Mouse (Mus musculus) heart, embryonic 14.5 days (tissue): ENCODE results near the gene Gm4303. TPM values are rescaled to one million over a fixed set of nuclear protein-coding genes. Genes with fewer than 3 reads are reported as not detected.
"Not testable (repeated sequence)": the region's sequence is repeated elsewhere in the genome, so short reads cannot be mapped to it uniquely, and the experiment has no call there.

ENCODE experiments used
- ATAC-seq: fragments of 200-750 bp; cut with Nextera tagmentation; 2 replicates; pipeline ENCODE4 v1.8.0; 2017; ENCODE audit warnings: low read depth, moderate TSS enrichment; ENCODE audit not compliant: insufficient number of reproducible peaks, insufficient read depth, low FRiP score
- H3K27ac ChIP-seq, 2 experiments: fragments of 200-500 bp in 1 of 2; fragments of 300-500 bp in 1 of 2; sonication (generic) in 1 of 2; replicated peaks in 1 of 2; 2 replicates each; pipeline ENCODE4 v1.5.1; 2012 to 2014; ENCODE audit warnings: low read depth in 2 of 2, low read length in 2 of 2, control low read depth in 1 of 2, mild to moderate bottlenecking in 1 of 2, mixed read lengths in 1 of 2; ENCODE audit not compliant: control insufficient read depth in 1 of 2, insufficient read depth in 1 of 2
- H3K27me3 ChIP-seq: fragments of 300-500 bp; sonication (generic); 2 replicates; pipeline ENCODE4 v1.6.1; 2014; ENCODE audit warnings: mild to moderate bottlenecking, low read length, control low read depth; ENCODE audit not compliant: control insufficient read depth, insufficient read depth
- H3K36me3 ChIP-seq: fragments of 300-500 bp; sonication (generic); 2 replicates; pipeline ENCODE4 v1.6.1; 2014; ENCODE audit warnings: mild to moderate bottlenecking, control low read depth, low read length, mixed read lengths; ENCODE audit not compliant: control insufficient read depth, insufficient read depth
- H3K4me1 ChIP-seq, 2 experiments: fragments of 200-500 bp in 1 of 2; fragments of 300-500 bp in 1 of 2; sonication (generic) in 1 of 2; 2 replicates each; pipeline ENCODE4 v1.6.1; 2012 to 2014; ENCODE audit warnings: low read length in 2 of 2, control low read depth in 1 of 2, mixed read lengths in 1 of 2; ENCODE audit not compliant: control insufficient read depth in 2 of 2, insufficient read depth in 2 of 2
- H3K4me2 ChIP-seq: fragments of 300-500 bp; sonication (generic); 2 replicates; pipeline ENCODE4 v1.6.1; 2014; ENCODE audit warnings: mild to moderate bottlenecking, low read length
- H3K4me3 ChIP-seq, 2 experiments: fragments of 200-500 bp in 1 of 2; fragments of 300-500 bp in 1 of 2; sonication (generic) in 1 of 2; 2 replicates each; pipeline ENCODE4 v1.5.1; 2012 to 2014; ENCODE audit warnings: low read length in 2 of 2, mild to moderate bottlenecking in 2 of 2, control low read depth in 1 of 2, low read depth in 1 of 2, moderate library complexity in 1 of 2; ENCODE audit not compliant: control insufficient read depth in 1 of 2, insufficient read depth in 1 of 2
- H3K9ac ChIP-seq: fragments of 300-500 bp; sonication (generic); 2 replicates; pipeline ENCODE4 v1.6.1; 2014; ENCODE audit warnings: mild to moderate bottlenecking, low read length
- H3K9me3 ChIP-seq: fragments of 300-500 bp; sonication (generic); 2 replicates; pipeline ENCODE4 v1.6.1; 2016; ENCODE audit warnings: low read length, control low read depth; ENCODE audit not compliant: control insufficient read depth
- WGBS: fragments of 180-500 bp; shearing (Covaris S2); extraction: QIAGEN DNeasy Blood & Tissue Kit; methylation state at CpG from one replicate; pipeline ENCODE4 v1.1.7; 2014; 5-methylcytosine and 5-hydroxymethylcytosine counted together
- polyA plus RNA-seq: library from polyadenylated mRNA; unstranded; fragments of >200 nt; fragmentation: Nextera tagmentation; extraction: Ambion mirVana; gene quantifications from 2 replicates; pipeline ENCODE4 v1.2.1, GENCODE M21; 2014

The Gm4303 gene
- polyA plus RNA-seq, 1 experiment from 2014 or later = not detected

GRCm38 (mm10) chr10:100382460-100382859 is 36.7 kb downstream of the Gm4303 start, which contains the start of gene Gm4312:
Gene Gm4312, minus strand, starts transcription at chr10:100382560.
- not testable (repeated sequence) for H3K4me1 ChIP-seq, H3K4me2 ChIP-seq, H3K9ac ChIP-seq, ATAC-seq, H3K27ac ChIP-seq, H3K36me3 ChIP-seq, H3K9me3 ChIP-seq, H3K27me3 ChIP-seq, H3K4me3 ChIP-seq
- WGBS = no CpG with 5 or more reads among the region's 2 CpGs

Other genes with a start within 250 kb of the Gm4303 start
- gene Gm4301, start 10.3 kb upstream of the Gm4303 start, polyA plus RNA-seq = not detected in 2 replicates
- gene Gm4302, start 5.1 kb upstream of the Gm4303 start, polyA plus RNA-seq = not detected in 2 replicates
- gene Gm4305, start 5.1 kb downstream of the Gm4303 start, polyA plus RNA-seq = not detected in 2 replicates
- gene Gm4307, start 15.4 kb downstream of the Gm4303 start, polyA plus RNA-seq = not detected in 2 replicates
- not detected in 2 replicates for gene Gm4312, start 36.6 kb downstream of the Gm4303 start, polyA plus RNA-seq
- gene Tmtc3, start 141.4 kb downstream of the Gm4303 start, polyA plus RNA-seq = 18.2 and 21.5 TPM in 2 replicates
- gene Cep290, start 141.6 kb downstream of the Gm4303 start, polyA plus RNA-seq = 2.4 and 4.2 TPM in 2 replicates
- gene 4930430F08Rik, start 244.5 kb downstream of the Gm4303 start, polyA plus RNA-seq = 5.8 and 9.7 TPM in 2 replicates
- not detected in 2 replicates for gene 1700017N19Rik, start 244.5 kb downstream of the Gm4303 start, polyA plus RNA-seq